Mouse (Mus musculus): ENCODE results near the gene Fndc4. TPM values are rescaled to one million over a fixed set of nuclear protein-coding genes. Genes with fewer than 3 reads are reported as not detected.

Fndc4 gene
- total RNA-seq, 2 experiments from 2014 or later = not detected

DNA sequence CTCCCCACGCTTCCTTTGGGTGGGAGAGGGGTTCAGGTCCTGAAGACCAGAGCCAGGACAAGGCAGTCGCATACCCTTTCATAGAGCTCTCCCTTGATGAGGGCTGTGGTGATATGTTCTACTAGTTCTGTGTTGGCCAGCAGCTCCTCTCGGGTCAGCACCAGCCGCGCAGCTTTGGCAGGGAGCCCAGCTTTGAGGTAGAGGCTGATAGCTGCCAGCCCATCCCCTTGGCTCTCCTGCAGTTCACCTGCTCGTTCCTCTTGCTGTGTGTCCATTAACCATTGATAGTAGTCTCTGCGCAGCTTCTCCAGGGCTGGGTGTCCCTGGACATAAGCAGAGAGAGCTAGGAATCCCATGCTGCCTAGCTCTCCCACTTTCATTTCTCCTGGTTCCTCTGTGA, 29.8 kb downstream of the Fndc4 start:
- ATAC-seq (replicated peaks; ENCODE audit: poor library complexity) = no peak

GRCm38 (mm10) chr5:31257616-31258015, 38.3 kb downstream of the Fndc4 start:
- ATAC-seq (replicated peaks; ENCODE audit: poor library complexity) = no peak

- ATAC-seq (replicated peaks; ENCODE audit: poor library complexity) = no peak
Measured at GRCm38 (mm10) chr5:31255971-31256370, 39.9 kb downstream of the Fndc4 start.

GRCm38 (mm10) chr5:31255381-31255780, 40.5 kb downstream of the Fndc4 start:
- ATAC-seq (replicated peaks; ENCODE audit: poor library complexity) = no peak

GRCm38 (mm10) chr5:31254901-31255300, 41.0 kb downstream of the Fndc4 start:
- ATAC-seq (replicated peaks; ENCODE audit: poor library complexity) = peak; percentile 69

DNA sequence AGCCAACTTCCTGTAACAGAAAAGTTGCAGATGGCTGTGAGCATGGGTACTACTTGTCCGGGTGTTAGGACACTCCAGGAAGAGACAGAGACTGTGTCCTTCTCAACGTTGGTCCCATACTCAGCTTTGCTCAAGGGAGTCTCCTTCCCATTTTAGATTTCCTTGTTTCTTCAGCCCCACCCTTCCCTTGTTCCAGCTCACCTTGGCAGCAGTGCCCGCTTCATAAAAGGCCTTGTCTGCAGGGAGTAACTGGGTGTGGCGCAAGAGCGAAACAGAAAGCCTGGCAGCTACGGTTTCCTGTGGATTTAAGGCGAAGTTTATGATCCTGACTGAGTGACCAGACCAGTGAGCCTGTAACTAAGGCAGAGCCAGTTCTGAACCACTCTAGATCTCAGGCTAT, 41.4 kb downstream of the Fndc4 start:
- ATAC-seq (replicated peaks; ENCODE audit: poor library complexity) = peak; percentile 43; the same call in 1 of the 2 replicates

DNA sequence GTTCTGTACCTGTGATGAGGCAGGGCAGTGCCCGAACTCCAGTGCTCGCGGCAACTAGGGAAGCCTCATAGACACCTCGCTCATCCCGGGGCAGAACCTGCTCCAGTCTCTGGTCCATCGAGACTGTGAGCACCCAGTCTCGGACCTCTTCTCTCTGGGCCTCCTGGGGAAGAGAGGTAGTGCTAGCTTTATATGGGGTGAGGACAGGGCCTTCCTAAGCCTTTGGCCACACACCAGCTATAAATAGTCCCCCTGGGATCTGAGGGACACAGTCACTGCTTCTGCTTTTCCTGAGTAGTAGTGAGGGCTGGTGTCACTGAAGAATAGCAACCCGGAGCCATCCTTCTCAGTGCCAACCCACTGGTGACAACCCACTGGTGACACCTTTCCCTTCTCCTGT, 42.1 kb downstream of the Fndc4 start:
- no peak for ATAC-seq (replicated peaks; ENCODE audit: poor library complexity)

- no peak for ATAC-seq (replicated peaks; ENCODE audit: poor library complexity)
Measured at GRCm38 (mm10) chr5:31252795-31253545, 42.9 kb downstream of the Fndc4 start.

- ATAC-seq (replicated peaks; ENCODE audit: poor library complexity) = no peak
Measured at GRCm38 (mm10) chr5:31252151-31252550, 43.7 kb downstream of the Fndc4 start.

DNA sequence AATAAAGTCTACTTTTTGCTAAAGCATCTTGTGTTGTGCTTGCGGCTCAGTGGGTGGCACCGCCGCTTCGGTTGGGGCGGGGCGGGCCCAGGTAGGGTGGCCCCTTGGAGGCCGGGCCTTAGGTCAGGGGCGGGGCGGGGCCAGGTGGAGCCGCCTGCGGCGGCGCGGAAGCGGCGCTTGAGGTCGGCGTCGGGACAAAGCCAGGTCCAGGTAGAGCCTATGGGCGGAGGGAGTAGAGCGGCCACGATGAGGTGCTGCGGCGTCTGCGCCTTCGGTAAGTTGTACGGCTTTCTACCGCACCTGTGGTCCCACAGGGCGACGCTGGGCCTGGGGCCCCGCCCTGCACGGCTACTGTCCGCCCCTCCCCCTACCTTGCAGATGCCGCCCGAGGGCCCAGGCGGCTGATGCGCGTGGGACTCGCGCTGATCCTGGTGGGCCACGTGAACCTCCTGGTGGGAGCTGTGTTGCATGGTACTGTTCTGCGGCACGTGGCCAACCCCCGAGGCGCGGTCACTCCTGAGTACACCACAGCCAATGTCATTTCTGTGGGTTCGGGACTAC, 44.3 kb downstream of the Fndc4 start, which contains the start of gene Krtcap3:
Gene Krtcap3 (plus strand): TSS at position 151 of the 561 bp plus-strand sequence.
- peak; percentile 17; the same call in 1 of the 2 replicates for ATAC-seq (replicated peaks; ENCODE audit: poor library complexity)

DNA sequence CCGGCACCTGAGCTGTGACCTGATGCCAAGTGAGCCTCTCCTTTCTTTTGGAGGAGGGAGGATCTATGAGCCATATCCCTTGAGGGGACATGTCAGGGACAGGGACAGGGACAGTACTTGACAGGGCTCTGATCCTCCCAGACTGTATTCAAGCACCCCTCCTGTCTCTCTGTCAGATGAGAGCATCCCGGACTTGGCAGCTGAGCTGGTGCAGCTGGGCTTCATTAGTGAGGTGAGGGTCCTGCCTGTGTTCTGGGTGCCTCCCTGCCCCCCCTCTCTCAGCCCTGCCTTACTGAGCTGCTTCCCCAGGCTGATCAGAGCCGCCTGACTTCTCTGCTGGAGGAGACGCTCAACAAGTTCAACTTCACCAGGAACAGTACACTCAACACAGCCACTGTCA, 45.2 kb downstream of the Fndc4 start:
- no peak for ATAC-seq (replicated peaks; ENCODE audit: poor library complexity)

Other genes starting within 250 kb of the Fndc4 start
- 81.4 and 113 TPM in 2 replicates for gene Atraid, start 247.8 kb downstream of the Fndc4 start, total RNA-seq (2015)
- gene Atraid, start 247.8 kb downstream of the Fndc4 start, total RNA-seq (2017) = 64.1 and 66.4 TPM in 2 replicates
- gene Slc5a6, start 247.2 kb downstream of the Fndc4 start, total RNA-seq (2015) = 3.5 and 4.8 TPM in 2 replicates
- 7.5 and 8.9 TPM in 2 replicates for gene Slc5a6, start 247.2 kb downstream of the Fndc4 start, total RNA-seq (2017)
- gene Cad, start 241.3 kb downstream of the Fndc4 start, total RNA-seq (2015) = 43.4 and 51.2 TPM in 2 replicates
- gene Cad, start 241.3 kb downstream of the Fndc4 start, total RNA-seq (2017) = 28.6 and 28.9 TPM in 2 replicates
- gene Dnajc5g, start 189.8 kb downstream of the Fndc4 start, total RNA-seq (2015) = not detected in 2 replicates
- gene Dnajc5g, start 189.8 kb downstream of the Fndc4 start, total RNA-seq (2017) = not detected in 2 replicates
- not detected in 2 replicates for gene Slc30a3, start 187.8 kb downstream of the Fndc4 start, total RNA-seq (2015)
- gene Slc30a3, start 187.8 kb downstream of the Fndc4 start, total RNA-seq (2017) = not detected in 2 replicates
- gene Trim54, start 179.4 kb downstream of the Fndc4 start, total RNA-seq (2015) = not detected in 2 replicates
- gene Trim54, start 179.4 kb downstream of the Fndc4 start, total RNA-seq (2017) = not detected in 2 replicates
- gene Ucn, start 157.3 kb downstream of the Fndc4 start, total RNA-seq (2015) = not detected in 2 replicates
- not detected in 2 replicates for gene Ucn, start 157.3 kb downstream of the Fndc4 start, total RNA-seq (2017)
- 27.1 and 35.3 TPM in 2 replicates for gene Mpv17, start 141.8 kb downstream of the Fndc4 start, total RNA-seq (2015)
- gene Mpv17, start 141.8 kb downstream of the Fndc4 start, total RNA-seq (2017) = 18.0 and 32.8 TPM in 2 replicates
- gene Gm29609, start 116.2 kb downstream of the Fndc4 start, total RNA-seq (2015) = 0.35 and 0.59 TPM in 2 replicates
- 0.10 TPM in 1 of 2 replicates, not detected in the other for gene Gm29609, start 116.2 kb downstream of the Fndc4 start, total RNA-seq (2017)
- gene Gtf3c2, start 115.9 kb downstream of the Fndc4 start, total RNA-seq (2015) = 72.1 and 83.7 TPM in 2 replicates
- gene Gtf3c2, start 115.9 kb downstream of the Fndc4 start, total RNA-seq (2017) = 46.9 and 63.5 TPM in 2 replicates
- gene Snx17, start 102.9 kb downstream of the Fndc4 start, total RNA-seq (2015) = 52.1 and 54.2 TPM in 2 replicates
- gene Snx17, start 102.9 kb downstream of the Fndc4 start, total RNA-seq (2017) = 31.5 and 40.7 TPM in 2 replicates
- 27.8 and 33.1 TPM in 2 replicates for gene Eif2b4, start 102.7 kb downstream of the Fndc4 start, total RNA-seq (2015)
- gene Eif2b4, start 102.7 kb downstream of the Fndc4 start, total RNA-seq (2017) = 36.7 and 41.9 TPM in 2 replicates
- gene Zfp513, start 93.8 kb downstream of the Fndc4 start, total RNA-seq (2015) = 7.1 and 7.3 TPM in 2 replicates
- gene Zfp513, start 93.8 kb downstream of the Fndc4 start, total RNA-seq (2017) = 4.3 and 4.5 TPM in 2 replicates
- gene Ppm1g, start 75.4 kb downstream of the Fndc4 start, total RNA-seq (2015) = 109 and 131 TPM in 2 replicates
- gene Ppm1g, start 75.4 kb downstream of the Fndc4 start, total RNA-seq (2017) = 168 and 213 TPM in 2 replicates
- 39.2 and 39.4 TPM in 2 replicates for gene Nrbp1, start 55.2 kb downstream of the Fndc4 start, total RNA-seq (2015)
- 77.5 and 98.0 TPM in 2 replicates for gene Nrbp1, start 55.2 kb downstream of the Fndc4 start, total RNA-seq (2017)
- gene Gm9970, start 54.8 kb downstream of the Fndc4 start, total RNA-seq (2015) = not detected in 2 replicates
- gene Gm9970, start 54.8 kb downstream of the Fndc4 start, total RNA-seq (2017) = 0.25 TPM in 1 of 2 replicates, not detected in the other
- gene Krtcap3, start 44.4 kb downstream of the Fndc4 start, total RNA-seq (2015) = 1.3 and 2.1 TPM in 2 replicates
- gene Krtcap3, start 44.4 kb downstream of the Fndc4 start, total RNA-seq (2017) = 3.4 and 4.1 TPM in 2 replicates
- 7.3 and 11.1 TPM in 2 replicates for gene Ift172, start 5.0 kb downstream of the Fndc4 start, total RNA-seq (2015)
- 20.8 and 33.0 TPM in 2 replicates for gene Ift172, start 5.0 kb downstream of the Fndc4 start, total RNA-seq (2017)
- gene Gckr, start 1.4 kb upstream of the Fndc4 start, total RNA-seq (2015) = not detected in 2 replicates
- gene Gckr, start 1.4 kb upstream of the Fndc4 start, total RNA-seq (2017) = not detected in 2 replicates
- 10.3 and 12.5 TPM in 2 replicates for gene Zfp512, start 156.4 kb upstream of the Fndc4 start, total RNA-seq (2015)
- gene Zfp512, start 156.4 kb upstream of the Fndc4 start, total RNA-seq (2017) = 25.3 and 35.0 TPM in 2 replicates
- gene 4930548H24Rik, start 189.7 kb upstream of the Fndc4 start, total RNA-seq (2015) = 0.05 TPM in 1 of 2 replicates, not detected in the other
- 0.37 and 0.68 TPM in 2 replicates for gene 4930548H24Rik, start 189.7 kb upstream of the Fndc4 start, total RNA-seq (2017)
- gene Gpn1, start 198.7 kb upstream of the Fndc4 start, total RNA-seq (2015) = 19.6 and 23.1 TPM in 2 replicates
- 31.6 and 48.5 TPM in 2 replicates for gene Gpn1, start 198.7 kb upstream of the Fndc4 start, total RNA-seq (2017)
- gene Slc4a1ap, start 230.9 kb upstream of the Fndc4 start, total RNA-seq (2015) = 65.8 and 65.9 TPM in 2 replicates
- 46.5 and 48.9 TPM in 2 replicates for gene Slc4a1ap, start 230.9 kb upstream of the Fndc4 start, total RNA-seq (2017)
- 17.0 and 18.2 TPM in 2 replicates for gene Supt7l, start 231.7 kb upstream of the Fndc4 start, total RNA-seq (2015)
- 19.2 and 20.1 TPM in 2 replicates for gene Supt7l, start 231.7 kb upstream of the Fndc4 start, total RNA-seq (2017)

Data from megakaryocyte progenitor cell, adult 5-6 weeks (primary cell).